Mouse (Mus musculus) brain, embryonic 14.5 days (tissue): ENCODE data around the gene Lce6a.

Source experiments
- CTCF ChIP-seq: fragments of 200-500 bp; IDR thresholded peaks from 2 replicates; pipeline ENCODE4 v1.5.1; 2012; ENCODE audit warnings: inconsistent platforms, mild to moderate bottlenecking, moderate library complexity, borderline replicate concordance; ENCODE audit not compliant: insufficient read depth, insufficient read length; ENCODE audit errors: extremely low read depth
- POLR2A ChIP-seq: fragments of 200-500 bp; IDR thresholded peaks from 2 replicates; pipeline ENCODE4 v1.6.1; 2012; ENCODE audit warnings: mild to moderate bottlenecking, inconsistent platforms, borderline replicate concordance; ENCODE audit not compliant: poor library complexity, insufficient read depth, insufficient read length, severe bottlenecking; ENCODE audit errors: extremely low read depth

GRCm38 (mm10) chr3:92598429-92598828 is 23.0 kb downstream of the Lce6a start:
- TF ChIP-seq POLR2A, result no peak
- no peak for TF ChIP-seq CTCF
